Mouse (Mus musculus): ENCODE data around the gene Apold1. TPM values are rescaled to one million over a fixed set of nuclear protein-coding genes. Genes with fewer than 3 reads are reported as not detected.

Apold1 gene
- polyA plus RNA-seq, 1 experiment from 2014 or later, result 3.5 TPM

DNA sequence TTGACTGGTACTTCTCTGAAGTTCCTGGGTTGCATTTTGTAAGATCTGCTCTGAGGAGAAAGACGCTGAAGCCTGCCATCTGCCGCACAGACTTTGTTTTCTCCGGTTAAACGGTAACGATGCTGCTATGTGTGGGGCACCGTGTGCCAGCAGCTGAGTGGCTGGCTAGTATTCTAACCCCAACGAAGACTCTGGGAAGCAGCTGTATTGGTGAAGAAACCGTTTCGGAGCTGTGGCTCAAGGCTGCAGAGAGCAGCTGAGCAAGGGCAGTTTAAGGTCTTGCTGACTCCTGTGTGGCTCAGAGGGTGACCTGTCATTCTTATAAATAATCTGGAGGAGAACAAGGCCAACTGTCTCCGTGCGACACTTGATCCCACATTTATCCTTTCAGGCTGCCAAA lies 27.5 kb upstream of the Apold1 start:
- Histone ChIP-seq H3K4me1 (ENCODE audit: insufficient read depth, low read depth, low read length) (no peaks in the 10 kb centered on the region), H3K9me3 (ENCODE audit: low read length) (no peaks in the 10 kb centered on the region), H3K27me3 (replicated peaks; ENCODE audit: insufficient read depth, low read length) (no peaks in the 10 kb centered on the region), H3K36me3 (ENCODE audit: insufficient read depth, low read length) (no peaks in the 10 kb centered on the region), H3K27ac (ENCODE audit: low read length) (no peak overlapping the region), H3K4me3 (ENCODE audit: low read depth, low read length) (no peak overlapping the region), H3K4me2 (replicated peaks; ENCODE audit: low read depth, low read length) (no peak overlapping the region), H3K9ac (replicated peaks; ENCODE audit: low read depth) (no peak overlapping the region)
- ATAC-seq (no peak), DNase-seq (ENCODE audit: low spot score) (no peak)
- 69% methylated on average over 11 of the region's 11 CpGs for WGBS
- TF ChIP-seq EP300 (IDR thresholded peaks at IDR 0.05) (no peak), CTCF (IDR thresholded peaks at IDR 0.05) (no peak)

DNA sequence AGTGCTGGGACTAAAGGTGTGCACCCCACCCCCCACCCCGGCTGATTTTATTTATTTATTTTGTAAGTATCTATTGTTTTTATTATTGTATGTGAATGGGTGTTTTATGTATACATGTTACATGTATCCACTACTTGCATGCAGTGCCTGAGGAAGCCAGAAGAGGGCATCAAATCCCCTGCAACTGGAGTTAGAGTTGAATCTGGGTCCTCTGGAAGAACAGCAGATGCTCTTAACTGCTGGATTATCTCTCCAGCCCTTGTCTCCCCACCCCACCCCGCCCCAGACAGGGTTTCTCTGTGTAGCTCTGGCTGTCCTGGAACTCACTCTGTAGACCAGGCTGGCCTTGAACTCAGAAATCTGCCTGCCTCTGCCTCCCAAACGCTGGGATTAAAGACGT lies 25.1 kb upstream of the Apold1 start:
- Histone ChIP-seq H3K36me3 (ENCODE audit: insufficient read depth, low read length) (no peaks in the 10 kb centered on the region), H3K4me1 (ENCODE audit: insufficient read depth, low read depth, low read length) (no peaks in the 10 kb centered on the region), H3K9ac (replicated peaks; ENCODE audit: low read depth) (no peak overlapping the region), H3K4me3 (ENCODE audit: low read depth, low read length) (no peak overlapping the region), H3K27me3 (replicated peaks; ENCODE audit: insufficient read depth, low read length) (no peaks in the 10 kb centered on the region), H3K27ac (ENCODE audit: low read length) (no peak overlapping the region), H3K4me2 (replicated peaks; ENCODE audit: low read depth, low read length) (no peak overlapping the region), H3K9me3 (ENCODE audit: low read length) (no peaks in the 10 kb centered on the region)
- TF ChIP-seq CTCF (IDR thresholded peaks at IDR 0.05), result peak; percentile 50
- no peak for TF ChIP-seq EP300 (IDR thresholded peaks at IDR 0.05)
- DNase-seq (ENCODE audit: low spot score), result no peak
- WGBS, result 78% methylated on average over 4 of the region's 4 CpGs
- ATAC-seq, result no peak

- TF ChIP-seq CTCF (IDR thresholded peaks at IDR 0.05) (no peak), EP300 (IDR thresholded peaks at IDR 0.05) (no peak)
- Histone ChIP-seq H3K9ac (replicated peaks; ENCODE audit: low read depth) (no peak overlapping the region), H3K9me3 (ENCODE audit: low read length) (no peaks in the 10 kb centered on the region), H3K4me2 (replicated peaks; ENCODE audit: low read depth, low read length) (no peak overlapping the region), H3K4me3 (ENCODE audit: low read depth, low read length) (no peak overlapping the region), H3K27ac (ENCODE audit: low read length) (no peak overlapping the region), H3K4me1 (ENCODE audit: insufficient read depth, low read depth, low read length) (no peaks in the 10 kb centered on the region), H3K27me3 (replicated peaks; ENCODE audit: insufficient read depth, low read length) (no peaks in the 10 kb centered on the region), H3K36me3 (ENCODE audit: insufficient read depth, low read length) (no peaks in the 10 kb centered on the region)
- ATAC-seq (no peak), DNase-seq (ENCODE audit: low spot score) (no peak)
- WGBS, result 63% methylated on average over 5 of the region's 5 CpGs
Observed at GRCm38 (mm10) chr6:134961286-134961685, 20.2 kb upstream of the Apold1 start.

- H3K36me3 ChIP-seq (ENCODE audit: insufficient read depth, low read length), result no peaks in the 10 kb centered on the region
- WGBS, result 37% methylated on average over 9 of the region's 9 CpGs
- H3K9ac ChIP-seq (replicated peaks; ENCODE audit: low read depth), result no peak overlapping the region
- H3K4me2 ChIP-seq (replicated peaks; ENCODE audit: low read depth, low read length), result no peak overlapping the region
- H3K27ac ChIP-seq (ENCODE audit: low read length), result no peak overlapping the region
- H3K4me3 ChIP-seq (ENCODE audit: low read depth, low read length), result no peak overlapping the region
- no peaks in the 10 kb centered on the region for H3K4me1 ChIP-seq (ENCODE audit: insufficient read depth, low read depth, low read length)
- no peak for ATAC-seq
- no peaks in the 10 kb centered on the region for H3K9me3 ChIP-seq (ENCODE audit: low read length)
- no peak for TF ChIP-seq CTCF (IDR thresholded peaks at IDR 0.05)
- TF ChIP-seq EP300 (IDR thresholded peaks at IDR 0.05), result no peak
- peak; percentile 57 for DNase-seq (ENCODE audit: low spot score)
- H3K27me3 ChIP-seq (replicated peaks; ENCODE audit: insufficient read depth, low read length), result no peaks in the 10 kb centered on the region
Observed at GRCm38 (mm10) chr6:134961858-134962517, 19.5 kb upstream of the Apold1 start.

DNA sequence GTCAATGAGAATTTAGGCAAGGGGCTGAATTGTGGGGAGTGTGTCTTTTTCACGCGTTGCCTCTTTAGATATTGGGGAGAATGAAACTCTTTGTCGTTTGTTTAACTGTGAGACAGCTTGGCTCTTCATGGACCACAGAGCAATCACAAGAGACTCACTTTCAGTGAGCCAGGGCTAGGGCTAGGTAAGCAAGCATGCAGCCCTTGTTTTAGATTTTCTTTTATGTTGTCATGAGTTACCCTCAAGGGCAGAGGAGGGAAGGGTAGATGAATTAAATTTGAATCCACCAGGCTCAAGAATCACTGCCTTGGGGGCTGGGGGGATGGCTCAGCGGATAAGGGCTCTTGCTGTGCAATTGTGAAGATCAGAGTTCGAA lies 19.0 kb upstream of the Apold1 start:
- no peak overlapping the region for H3K4me2 ChIP-seq (replicated peaks; ENCODE audit: low read depth, low read length)
- H3K27ac ChIP-seq (ENCODE audit: low read length), result no peak overlapping the region
- H3K4me1 ChIP-seq (ENCODE audit: insufficient read depth, low read depth, low read length), result no peaks in the 10 kb centered on the region
- H3K9ac ChIP-seq (replicated peaks; ENCODE audit: low read depth), result no peak overlapping the region
- TF ChIP-seq EP300 (IDR thresholded peaks at IDR 0.05) (no peak), CTCF (IDR thresholded peaks at IDR 0.05) (no peak)
- 76% methylated on average over 5 of the region's 5 CpGs for WGBS
- ATAC-seq, result no peak
- no peaks in the 10 kb centered on the region for H3K36me3 ChIP-seq (ENCODE audit: insufficient read depth, low read length)
- H3K27me3 ChIP-seq (replicated peaks; ENCODE audit: insufficient read depth, low read length), result no peaks in the 10 kb centered on the region
- DNase-seq (ENCODE audit: low spot score), result no peak
- H3K4me3 ChIP-seq (ENCODE audit: low read depth, low read length), result no peak overlapping the region
- H3K9me3 ChIP-seq (ENCODE audit: low read length), result no peaks in the 10 kb centered on the region

- no peak for ATAC-seq
- Histone ChIP-seq H3K9me3 (ENCODE audit: low read length) (no peaks in the 10 kb centered on the region), H3K27ac (ENCODE audit: low read length) (no peak overlapping the region), H3K4me1 (ENCODE audit: insufficient read depth, low read depth, low read length) (no peaks in the 10 kb centered on the region), H3K4me2 (replicated peaks; ENCODE audit: low read depth, low read length) (no peak overlapping the region), H3K27me3 (replicated peaks; ENCODE audit: insufficient read depth, low read length) (no peaks in the 10 kb centered on the region), H3K36me3 (ENCODE audit: insufficient read depth, low read length) (no peaks in the 10 kb centered on the region), H3K4me3 (ENCODE audit: low read depth, low read length) (no peak overlapping the region), H3K9ac (replicated peaks; ENCODE audit: low read depth) (no peak overlapping the region)
- TF ChIP-seq CTCF (IDR thresholded peaks at IDR 0.05) (no peak), EP300 (IDR thresholded peaks at IDR 0.05) (no peak)
- 69% methylated on average over 2 of the region's 2 CpGs for WGBS
- DNase-seq (ENCODE audit: low spot score), result no peak
Observed at GRCm38 (mm10) chr6:134963910-134964309, 17.6 kb upstream of the Apold1 start.

- TF ChIP-seq CTCF (IDR thresholded peaks at IDR 0.05), result no peak
- no peak for TF ChIP-seq EP300 (IDR thresholded peaks at IDR 0.05)
- Histone ChIP-seq H3K27ac (ENCODE audit: low read length) (no peak overlapping the region), H3K4me3 (ENCODE audit: low read depth, low read length) (no peak overlapping the region), H3K36me3 (ENCODE audit: insufficient read depth, low read length) (no peaks in the 10 kb centered on the region), H3K9me3 (ENCODE audit: low read length) (no peaks in the 10 kb centered on the region), H3K4me2 (replicated peaks; ENCODE audit: low read depth, low read length) (no peak overlapping the region), H3K9ac (replicated peaks; ENCODE audit: low read depth) (no peak overlapping the region), H3K4me1 (ENCODE audit: insufficient read depth, low read depth, low read length) (no peaks in the 10 kb centered on the region), H3K27me3 (replicated peaks; ENCODE audit: insufficient read depth, low read length) (no peaks in the 10 kb centered on the region)
- DNase-seq (ENCODE audit: low spot score), result no peak
- ATAC-seq, result no peak
- 79% methylated on average over 5 of the region's 5 CpGs for WGBS
Observed at GRCm38 (mm10) chr6:134966681-134967080, 14.8 kb upstream of the Apold1 start.

All from lung, postnatal 0 days (tissue).